Mouse (Mus musculus): ENCODE measurements around the gene Stoml3. TPM values are rescaled to one million over a fixed set of nuclear protein-coding genes. Genes with fewer than 3 reads are reported as not detected.

The Stoml3 gene
- polyA plus RNA-seq, 1 experiment from 2014 or later = 0.22 TPM

Other genes with a start within 250 kb of the Stoml3 start
- gene Nhlrc3, start 25.3 kb upstream of the Stoml3 start, polyA plus RNA-seq (2015; fragmentation: Nextera tagmentation; extraction: Ambion mirVana) = 11.5 and 11.9 TPM in 2 replicates
- 19.6 and 25.0 TPM in 2 replicates for gene Proser1, start 25.0 kb upstream of the Stoml3 start, polyA plus RNA-seq (2015; fragmentation: Nextera tagmentation; extraction: Ambion mirVana)
- gene Frem2, start 168.7 kb downstream of the Stoml3 start, polyA plus RNA-seq (2015; fragmentation: Nextera tagmentation; extraction: Ambion mirVana) = 15.1 and 15.6 TPM in 2 replicates